Mouse (Mus musculus) layer of hippocampus, postnatal 25 days (tissue): ENCODE data around the gene Trip6. TPM values are rescaled to one million over a fixed set of nuclear protein-coding genes. Genes with fewer than 3 reads are reported as not detected.
"Not testable (repeated sequence)": the region's sequence is repeated elsewhere in the genome, so short reads cannot be mapped to it uniquely, and the experiment has no call there.

Experiments used
- DNase-seq, 2 experiments: peaks; one replicate each; pipeline ENCODE4 v3.0.0; 2022; ENCODE audit warnings: mixed read lengths in 2 of 2, low spot score in 1 of 2; ENCODE audit errors: extremely low spot score in 1 of 2
- total RNA-seq, 2 experiments: library from RNA; stranded (reverse); gene quantifications; 2 replicates each; pipeline ENCODE4 v1.2.3; 2021

The Trip6 gene
- total RNA-seq, 2 experiments from 2014 or later, result 4.6 to 6.4 TPM

DNA sequence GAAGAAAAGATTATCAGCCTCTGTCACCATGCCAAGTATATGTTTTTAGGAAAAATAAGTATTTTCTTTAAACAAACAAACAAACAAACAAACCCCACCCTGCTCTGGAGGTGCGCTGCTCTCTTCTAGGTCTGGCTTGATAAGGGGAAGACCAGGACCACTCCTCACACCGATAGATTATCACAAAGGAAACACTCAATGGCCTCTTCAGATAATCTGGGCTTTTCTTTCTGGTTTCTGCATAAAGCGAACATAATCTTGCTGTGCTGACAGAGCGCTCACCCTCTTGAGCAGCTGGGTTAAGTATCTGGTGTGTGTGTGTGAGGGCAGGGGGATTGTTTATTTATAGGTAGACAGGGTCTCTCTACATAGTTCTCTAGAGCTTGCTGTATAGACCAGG, 10.6 kb downstream of the Trip6 start:
- no peak for DNase-seq

DNA sequence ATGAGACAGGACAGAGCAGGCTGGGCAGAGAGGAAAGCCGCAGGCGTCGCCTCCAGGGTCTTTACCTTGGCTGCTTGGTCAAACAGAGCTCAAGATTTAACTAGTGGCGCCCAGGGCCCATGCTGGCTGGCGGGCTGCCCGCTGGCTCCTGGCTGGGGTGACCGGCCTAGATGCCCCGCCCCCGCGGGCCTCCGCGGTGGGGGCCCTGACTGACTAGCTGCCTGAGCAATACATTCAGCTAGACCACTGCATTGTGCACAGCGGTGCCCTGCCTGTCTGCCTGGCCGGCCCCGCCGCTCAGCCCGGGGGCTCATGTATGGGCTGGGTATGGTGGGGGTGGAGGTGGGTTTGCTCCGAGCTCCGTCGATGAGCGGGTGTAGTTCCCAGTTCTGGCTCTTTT, 13.0 kb downstream of the Trip6 start:
- DNase-seq, result no peak

DNA sequence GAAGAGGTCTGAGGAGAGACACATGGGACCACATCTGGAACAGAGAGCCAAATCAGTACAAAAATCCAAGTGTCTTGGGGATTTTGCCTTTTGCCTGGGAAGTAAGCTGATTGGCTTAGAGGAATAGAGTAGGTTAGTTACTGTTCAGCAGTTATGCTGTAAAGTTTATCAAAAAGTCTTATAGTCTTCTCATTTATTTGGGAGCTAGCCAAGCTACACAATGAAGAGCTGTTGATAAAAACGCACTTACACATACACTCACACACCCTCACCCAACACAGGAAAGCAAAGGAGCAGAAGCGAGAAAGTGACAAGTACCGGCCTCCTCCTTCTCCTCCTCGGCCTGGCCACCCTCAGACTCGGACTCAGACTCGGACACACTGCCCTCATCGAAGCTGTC, 15.0 kb downstream of the Trip6 start:
- DNase-seq, result no peak

DNA sequence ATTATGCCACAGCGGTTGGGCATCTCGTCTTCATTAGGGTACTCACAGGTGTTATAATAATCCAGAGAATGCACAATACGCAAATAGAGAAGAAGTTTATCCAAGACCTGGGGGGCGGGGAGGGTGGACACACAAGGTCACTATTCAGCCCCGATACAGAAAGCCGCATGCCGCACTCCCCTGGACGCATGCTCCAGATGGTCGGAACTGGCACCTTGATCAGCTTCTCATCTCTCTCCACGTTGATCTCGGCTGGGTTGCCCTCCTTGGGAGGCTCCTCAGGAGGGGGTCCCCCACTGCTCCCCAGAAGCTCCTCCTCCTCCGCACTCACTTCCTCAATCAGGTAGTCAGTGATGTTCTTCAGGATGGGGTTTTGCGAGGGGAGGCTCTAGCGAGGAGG, 17.1 kb downstream of the Trip6 start:
- DNase-seq, result no peak

DNA sequence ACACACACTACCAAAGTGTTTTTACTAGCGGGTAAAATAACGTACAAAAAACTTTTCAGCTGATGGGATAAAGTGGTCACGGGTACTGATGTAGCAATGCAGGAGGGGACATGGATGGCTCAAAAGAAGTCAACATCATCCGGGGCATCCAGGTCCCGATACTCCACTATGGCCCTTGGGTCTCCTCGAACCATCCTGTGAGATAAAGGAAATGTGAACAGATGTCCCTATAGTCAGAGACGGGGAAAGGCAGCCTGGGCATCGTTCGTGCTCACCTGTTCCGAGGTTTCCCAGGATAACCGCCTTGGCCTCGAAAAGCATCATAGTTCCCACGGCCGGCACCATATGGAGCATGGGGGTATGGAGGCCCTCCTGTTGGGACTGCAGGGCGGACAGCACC, 18.5 kb downstream of the Trip6 start:
- no peak for DNase-seq

DNA sequence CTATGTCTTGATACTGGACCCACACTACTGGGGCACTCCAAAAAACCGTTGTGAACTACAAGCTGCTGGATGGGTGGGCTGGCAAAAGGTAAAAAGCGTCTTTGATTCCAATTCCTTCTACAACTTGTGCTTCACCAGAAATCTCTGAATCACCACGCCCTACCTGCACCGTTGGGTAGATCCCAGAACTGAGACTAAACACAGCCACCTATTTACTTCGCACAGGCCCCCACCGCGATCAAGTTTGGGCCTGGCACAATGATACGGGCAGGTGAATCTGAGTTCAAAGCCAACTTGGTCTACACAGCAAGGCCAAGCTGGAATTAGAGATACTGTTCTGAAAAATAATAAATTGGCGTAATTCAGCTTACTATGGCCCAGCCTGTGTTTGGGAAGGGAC, 18.9 kb downstream of the Trip6 start:
- no peak for DNase-seq

DNA sequence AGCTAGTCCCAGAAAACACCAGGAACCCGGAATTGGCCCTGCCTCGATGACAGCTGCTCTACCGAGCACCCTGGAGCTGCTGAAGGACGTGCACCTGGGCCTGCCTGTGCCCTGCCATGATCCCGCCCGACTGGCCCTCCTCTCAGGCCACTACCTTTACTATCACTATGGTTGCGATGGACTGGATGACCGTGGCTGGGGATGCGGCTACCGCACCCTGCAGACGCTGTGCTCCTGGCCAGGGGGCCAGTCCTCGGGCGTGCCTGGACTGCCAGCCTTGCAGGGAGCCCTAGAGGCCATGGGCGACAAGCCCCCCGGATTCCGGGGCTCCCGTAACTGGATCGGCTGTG, 19.5 kb downstream of the Trip6 start:
- DNase-seq, result no peak

DNA sequence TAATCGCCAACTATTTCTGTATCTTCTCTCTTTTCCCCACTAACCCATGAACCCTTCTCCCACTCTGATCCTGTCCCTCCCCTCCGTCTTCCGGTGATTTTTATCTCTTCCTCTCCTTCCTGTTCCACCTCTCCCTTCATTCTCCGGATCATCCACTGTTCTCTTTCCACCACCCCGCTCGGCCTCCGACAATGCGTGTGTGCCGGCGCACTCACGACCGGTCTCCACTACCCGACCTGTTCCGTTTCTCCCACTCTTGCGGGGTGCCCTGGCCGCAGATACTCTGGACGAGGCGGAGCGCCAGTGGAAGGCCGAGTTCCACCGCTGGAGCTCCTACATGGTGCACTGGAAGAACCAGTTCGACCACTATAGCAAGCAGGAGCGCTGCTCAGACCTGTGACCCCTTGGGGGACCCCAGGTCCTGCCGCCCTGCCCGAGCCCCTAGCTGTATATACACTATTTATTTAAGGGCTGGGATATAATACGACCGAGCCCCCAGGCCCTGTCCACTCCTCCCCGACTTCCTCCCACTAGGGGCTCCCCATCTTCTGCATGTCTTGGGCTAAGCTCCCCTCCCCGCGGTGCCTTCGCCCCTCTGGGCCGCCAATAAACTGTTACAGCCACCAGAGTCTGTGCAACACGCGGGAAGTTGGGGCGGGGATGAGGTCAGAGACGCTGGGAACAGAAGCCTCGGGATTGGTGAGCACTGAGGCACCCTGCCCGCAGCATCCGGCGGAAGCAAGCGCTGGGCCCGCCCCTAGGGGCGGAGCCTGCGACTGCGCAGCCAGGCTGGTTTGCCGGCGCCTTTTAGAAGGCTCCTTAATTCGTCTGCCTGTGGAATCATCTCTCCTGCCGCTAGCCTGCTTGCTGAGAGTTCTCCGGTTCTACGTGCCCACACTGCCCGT, 20.1 kb downstream of the Trip6 start, which contains the start of gene Ufsp1:
TSS of gene Ufsp1 (plus strand) at position 791 of the 905 bp plus-strand sequence.
- DNase-seq, result peak; percentile 86 to 90

DNA sequence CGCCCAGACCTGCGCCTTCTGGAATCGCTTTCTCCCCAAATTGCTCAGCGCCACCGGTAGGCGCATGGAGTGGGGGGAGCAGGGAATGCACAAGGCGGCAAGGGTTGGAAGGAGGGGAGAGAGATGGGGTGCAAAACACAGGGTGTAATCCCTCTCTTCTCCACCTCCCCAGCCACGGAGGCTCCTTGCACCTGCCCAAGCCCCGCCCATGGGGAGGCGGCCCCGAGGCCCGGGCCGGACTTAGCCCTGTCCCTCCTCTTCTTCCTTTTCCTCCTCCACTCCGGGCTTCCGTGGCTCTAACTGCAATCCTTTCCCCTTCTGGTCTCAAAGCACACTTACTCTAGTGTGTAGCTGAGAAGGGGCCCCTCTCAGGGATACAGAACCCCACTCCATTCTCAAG, 20.9 kb downstream of the Trip6 start:
- DNase-seq, result peak; percentile 42 to 53

DNA sequence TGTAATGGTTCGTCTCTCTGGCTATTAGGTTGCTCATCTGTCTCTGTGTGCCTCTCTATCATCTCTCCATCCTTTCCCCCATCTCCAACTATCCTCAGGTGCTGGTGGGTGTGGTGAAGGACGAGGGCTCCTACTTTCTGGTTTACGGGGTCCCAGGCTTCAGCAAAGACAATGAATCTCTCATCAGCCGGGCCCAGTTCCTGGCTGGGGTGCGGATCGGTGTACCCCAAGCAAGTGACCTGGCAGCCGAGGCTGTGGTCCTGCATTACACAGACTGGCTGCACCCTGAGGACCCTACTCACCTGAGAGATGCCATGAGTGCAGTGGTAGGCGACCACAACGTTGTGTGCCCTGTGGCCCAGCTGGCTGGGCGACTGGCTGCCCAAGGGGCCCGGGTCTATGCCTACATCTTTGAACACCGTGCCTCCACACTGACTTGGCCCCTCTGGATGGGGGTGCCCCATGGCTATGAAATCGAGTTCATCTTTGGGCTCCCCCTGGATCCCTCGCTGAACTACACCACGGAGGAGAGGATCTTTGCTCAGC, 22.8 kb downstream of the Trip6 start:
- DNase-seq, result no peak

DNA sequence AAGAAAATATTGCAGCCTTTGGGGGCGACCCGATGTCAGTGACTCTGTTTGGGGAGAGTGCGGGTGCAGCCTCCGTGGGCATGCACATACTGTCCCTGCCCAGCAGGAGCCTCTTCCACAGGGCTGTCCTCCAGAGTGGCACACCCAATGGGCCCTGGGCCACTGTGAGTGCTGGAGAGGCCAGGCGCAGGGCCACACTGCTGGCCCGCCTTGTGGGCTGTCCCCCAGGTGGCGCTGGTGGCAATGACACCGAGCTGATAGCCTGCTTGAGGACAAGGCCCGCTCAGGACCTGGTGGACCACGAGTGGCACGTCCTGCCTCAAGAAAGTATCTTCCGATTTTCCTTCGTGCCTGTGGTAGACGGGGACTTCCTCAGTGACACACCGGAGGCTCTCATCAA, 23.5 kb downstream of the Trip6 start:
- no peak for DNase-seq

DNA sequence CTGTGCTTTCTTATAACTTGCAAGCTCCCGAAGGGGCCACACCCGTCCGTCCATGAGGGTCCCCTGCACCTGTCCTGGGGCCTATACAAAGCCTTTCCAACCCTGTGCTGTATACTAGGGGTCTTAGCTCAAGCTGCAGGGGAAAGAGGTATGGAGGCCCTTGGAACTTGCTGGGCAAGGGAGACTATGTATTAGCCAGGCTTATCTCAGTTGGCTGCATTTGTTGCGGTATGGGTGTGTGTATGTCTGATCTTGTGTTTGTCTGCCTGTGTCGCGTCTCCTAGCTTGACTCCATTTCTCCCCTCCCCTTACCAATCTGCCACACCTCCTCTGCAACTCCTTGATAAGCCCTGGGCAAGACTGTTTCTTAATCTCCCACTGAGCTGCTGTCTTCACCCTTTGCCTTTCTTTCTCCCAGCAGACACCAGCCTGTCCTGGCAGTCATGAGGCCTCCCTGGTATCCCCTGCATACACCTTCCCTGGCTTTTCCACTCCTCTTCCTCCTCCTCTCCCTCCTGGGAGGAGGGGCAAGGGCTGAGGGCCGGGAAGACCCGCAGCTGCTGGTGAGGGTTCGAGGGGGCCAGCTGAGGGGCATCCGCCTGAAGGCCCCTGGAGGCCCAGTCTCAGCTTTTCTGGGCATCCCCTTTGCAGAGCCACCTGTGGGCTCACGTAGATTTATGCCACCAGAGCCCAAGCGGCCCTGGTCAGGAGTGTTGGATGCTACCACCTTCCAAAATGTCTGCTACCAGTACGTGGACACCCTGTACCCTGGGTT, 24.4 kb downstream of the Trip6 start:
- DNase-seq, result no peak

DNA sequence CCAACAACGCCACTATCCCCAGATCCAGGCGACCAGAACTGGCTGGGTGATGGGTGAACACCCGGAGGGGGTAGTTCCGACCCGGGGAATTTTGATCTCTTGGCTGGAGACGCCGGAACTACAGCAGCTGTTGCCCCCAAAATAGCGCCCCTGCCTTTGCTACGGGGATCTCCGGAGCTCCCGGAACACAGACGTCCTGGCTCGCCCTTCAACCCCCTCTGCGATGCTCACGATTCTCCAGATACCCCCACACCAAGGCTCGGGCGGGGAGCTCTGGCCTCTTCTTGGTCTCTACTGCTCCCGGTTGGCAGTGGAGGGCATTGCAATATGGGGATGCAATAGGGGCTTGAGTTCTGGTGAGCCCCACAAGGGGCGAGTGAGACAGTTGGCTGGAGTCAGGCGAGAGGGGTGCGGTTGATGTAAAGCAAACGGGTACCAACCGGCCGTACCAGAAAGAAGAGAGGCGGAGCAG, 25.2 kb downstream of the Trip6 start:
- DNase-seq, result peak; percentile 49 to 53

DNA sequence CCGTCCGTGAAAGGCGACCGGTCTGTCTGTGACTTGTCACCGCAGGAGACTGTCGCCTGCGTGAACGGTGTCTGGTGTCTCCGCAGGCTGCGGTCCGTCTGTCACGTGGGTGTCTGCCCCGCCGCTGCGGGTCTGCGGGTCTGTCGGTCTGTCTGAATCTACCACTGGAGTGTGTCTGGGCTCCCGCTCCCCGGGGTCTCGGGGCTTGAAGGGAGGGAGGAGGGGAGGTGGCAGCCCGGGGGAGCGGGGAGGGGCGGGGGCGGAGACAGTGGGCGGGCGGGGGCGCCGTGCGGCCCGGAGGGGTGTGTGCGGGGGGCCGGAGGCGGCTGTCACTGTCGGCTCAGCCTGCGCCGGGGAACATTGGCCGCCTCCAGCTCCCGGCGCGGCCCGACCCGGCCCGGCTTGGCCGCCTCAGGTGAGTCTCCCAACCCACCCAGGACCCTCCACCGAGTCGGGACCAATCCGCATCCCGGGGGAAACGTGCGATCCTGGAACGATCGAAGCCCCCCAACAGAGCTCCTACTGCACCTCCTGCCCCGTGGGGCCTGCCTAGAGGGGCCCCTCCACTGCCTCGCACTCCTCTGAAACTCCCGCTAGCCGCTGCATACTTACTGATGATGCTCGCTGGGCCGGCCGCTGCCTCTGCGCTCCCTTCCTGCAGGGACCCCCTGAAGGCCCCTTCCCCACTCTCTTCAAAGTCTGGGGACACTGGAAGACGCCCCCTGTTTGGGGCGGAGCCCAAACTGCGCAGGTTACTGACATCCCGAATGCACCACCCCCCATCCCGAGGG, 26.1 kb downstream of the Trip6 start:
- DNase-seq, result peak; percentile 50 to 68

DNA sequence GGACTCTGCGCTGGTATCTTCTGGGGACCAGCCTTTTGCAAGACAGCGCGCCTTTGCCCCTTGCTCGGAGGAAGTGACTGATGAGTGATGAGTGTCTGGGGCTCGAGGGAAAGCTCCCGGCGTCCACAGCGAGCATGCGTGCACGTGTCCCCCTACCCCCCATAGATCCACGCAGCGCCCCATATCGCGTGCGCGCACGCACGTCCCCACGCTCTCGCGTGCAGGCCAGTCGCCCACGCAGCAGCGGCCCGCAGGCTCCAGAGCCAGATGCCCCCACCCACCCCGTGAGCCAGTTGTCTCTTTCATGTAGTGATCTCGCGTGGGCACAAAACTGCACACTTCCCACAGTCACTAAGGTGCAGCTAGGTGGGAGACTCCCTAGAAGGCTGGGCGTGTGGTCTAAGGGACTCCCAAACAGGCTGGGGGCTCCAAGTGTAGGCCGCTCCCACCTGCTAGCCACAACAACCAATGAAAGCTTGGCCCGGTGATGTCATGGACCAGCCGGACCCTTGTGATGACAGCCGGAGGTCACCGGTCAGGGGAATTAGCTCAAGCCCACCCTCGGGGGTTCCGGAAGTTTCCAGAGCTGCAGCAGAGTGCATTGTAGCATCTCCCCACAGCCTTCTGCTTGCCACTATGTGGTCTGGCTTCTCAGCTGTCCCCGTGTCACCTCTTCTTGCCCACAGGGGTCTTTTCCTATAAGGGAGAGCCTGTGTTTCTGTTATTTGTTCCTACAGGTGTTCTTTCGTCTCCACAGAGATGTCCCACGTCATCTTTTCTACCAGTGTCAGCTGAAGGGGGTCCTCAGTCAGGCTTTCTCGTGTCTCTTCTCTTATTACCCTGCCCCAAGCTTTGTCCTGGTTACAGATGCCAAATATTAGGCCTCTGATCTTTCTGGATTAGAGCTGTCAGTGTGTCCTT, 26.9 kb downstream of the Trip6 start, which contains the start of gene Ache:
TSS of gene Ache (plus strand) at position 488 of the 921 bp plus-strand sequence.
- DNase-seq, result peak; percentile 57 to 61

DNA sequence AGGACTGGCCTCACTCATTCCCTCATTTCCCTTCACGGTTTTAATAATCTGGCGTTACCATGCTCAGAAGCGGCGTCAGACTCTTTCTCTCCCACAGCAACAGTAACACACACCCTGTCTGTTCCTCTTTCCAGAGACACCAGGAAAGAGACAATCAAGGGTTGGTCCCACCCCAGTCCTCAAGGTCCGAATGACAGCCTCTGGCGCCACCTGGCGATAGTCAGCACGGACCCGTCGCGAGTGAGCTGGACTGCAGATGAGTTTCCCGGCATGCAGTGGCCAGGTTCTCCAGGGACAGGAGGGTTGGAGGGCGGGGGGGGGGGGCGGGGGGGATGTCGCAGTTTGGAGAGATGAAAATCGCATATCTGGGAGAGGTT, 27.6 kb downstream of the Trip6 start:
- peak; percentile 77 to 95 for DNase-seq

DNA sequence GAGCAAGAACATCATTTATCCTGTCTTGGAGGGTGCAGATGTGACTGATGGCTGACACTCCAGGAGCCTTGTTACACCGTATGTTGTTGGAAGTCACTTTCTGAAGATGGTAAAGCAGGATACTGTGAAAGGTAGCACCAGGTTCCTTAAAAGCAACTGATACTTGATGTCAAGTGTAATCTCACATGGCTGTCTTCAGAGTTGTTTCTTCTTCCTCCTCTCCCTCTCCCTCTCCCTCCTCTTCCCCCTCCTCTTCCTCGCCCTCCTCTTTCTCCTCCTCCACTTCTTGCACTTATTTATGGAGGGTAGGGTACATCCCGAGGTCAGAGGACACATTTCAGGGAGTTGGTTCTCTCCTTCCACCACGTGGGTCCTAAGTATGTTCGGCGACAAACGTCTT, 28.2 kb downstream of the Trip6 start:
- DNase-seq, result no peak

DNA sequence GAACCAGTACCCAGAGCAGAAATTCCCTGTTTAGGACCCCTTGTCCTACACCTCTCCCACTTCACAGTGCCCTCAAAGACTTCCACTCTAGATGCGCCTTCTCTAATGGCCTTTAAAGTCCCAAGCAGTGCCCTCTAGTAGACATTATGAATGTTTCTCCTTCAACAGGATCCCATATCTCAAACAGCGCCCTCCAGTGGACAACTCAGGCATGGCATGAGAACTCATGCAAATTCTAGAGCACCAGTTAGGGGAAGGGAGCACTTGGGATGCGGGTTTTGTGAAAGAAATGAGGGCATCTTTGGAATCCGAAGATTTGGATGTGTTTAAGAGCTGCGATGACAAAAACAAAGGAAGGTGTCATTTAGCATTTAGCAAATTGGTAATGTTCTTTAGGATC, 29.2 kb downstream of the Trip6 start:
- DNase-seq, result peak in 1 of 2 experiments; percentile 69

DNA sequence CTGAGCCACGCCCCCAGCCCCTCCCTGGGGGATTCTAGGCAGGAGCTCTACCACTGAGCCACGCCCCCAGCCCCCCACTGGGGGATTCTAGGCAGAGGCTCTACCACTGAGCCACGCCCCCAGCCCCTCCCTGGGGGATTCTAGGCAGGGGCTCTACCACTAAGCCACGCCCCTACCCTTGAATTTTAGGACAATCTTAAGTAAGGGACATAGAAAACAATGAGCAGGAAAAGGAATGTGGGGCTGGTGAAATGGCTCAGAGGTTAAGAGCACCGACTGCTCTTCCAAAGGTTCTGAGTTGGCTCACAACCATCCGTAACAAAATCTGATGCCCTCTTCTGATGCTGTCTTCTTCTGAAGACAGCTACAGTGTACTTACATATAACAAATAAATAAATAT, 29.8 kb downstream of the Trip6 start:
- not testable (repeated sequence) for DNase-seq
